Mouse (Mus musculus): ENCODE results near the gene Eif2b5. TPM values are rescaled to one million over a fixed set of nuclear protein-coding genes. Genes with fewer than 3 reads are reported as not detected.

Eif2b5 gene
- polyA plus RNA-seq, 1 experiment from 2014 or later = 76.0 TPM

GRCm38 (mm10) chr16:20530941-20531340 lies 32.3 kb downstream of the Eif2b5 start:
- no peak for DNase-seq (ENCODE audit: low spot score)
- Histone ChIP-seq H3K9ac (ENCODE audit: low read depth, low read length) (no peak overlapping the region), H3K4me2 (ENCODE audit: low read length) (no peak overlapping the region), H3K27ac (no peak overlapping the region), H3K4me1 (replicated peaks; ENCODE audit: insufficient read depth, low read length) (no peaks in the 10 kb centered on the region), H3K27me3 (ENCODE audit: insufficient read depth, low read length) (no peaks in the 10 kb centered on the region), H3K4me3 (replicated peaks; ENCODE audit: low read depth, low read length) (no peak overlapping the region), H3K9me3 (replicated peaks; ENCODE audit: low read length) (no peaks in the 10 kb centered on the region), H3K36me3 (ENCODE audit: insufficient read depth, low read length) (peaks cover 50% of the 10 kb centered on the region)
- 94% methylated on average over 20 of the region's 20 CpGs for WGBS
- TF ChIP-seq CTCF (IDR thresholded peaks at IDR 0.05; ENCODE audit: low read depth) = no peak
- ATAC-seq (replicated peaks; ENCODE audit: low FRiP score, low read depth) = no peak

- Histone ChIP-seq H3K4me1 (replicated peaks; ENCODE audit: insufficient read depth, low read length) (peaks cover 11% of the 10 kb centered on the region), H3K9ac (ENCODE audit: low read depth, low read length) (no peak overlapping the region), H3K27ac (no peak overlapping the region), H3K4me2 (ENCODE audit: low read length) (no peak overlapping the region; the same call in 1 of the 2 replicates), H3K9me3 (replicated peaks; ENCODE audit: low read length) (no peaks in the 10 kb centered on the region), H3K4me3 (replicated peaks; ENCODE audit: low read depth, low read length) (no peak overlapping the region), H3K27me3 (ENCODE audit: insufficient read depth, low read length) (no peaks in the 10 kb centered on the region), H3K36me3 (ENCODE audit: insufficient read depth, low read length) (peaks cover 32% of the 10 kb centered on the region)
- DNase-seq (ENCODE audit: low spot score) = no peak
- no peak for ATAC-seq (replicated peaks; ENCODE audit: low FRiP score, low read depth)
- TF ChIP-seq CTCF (IDR thresholded peaks at IDR 0.05; ENCODE audit: low read depth) = no peak
- 42% methylated on average over 10 of the region's 10 CpGs for WGBS
These were observed 36.1 kb downstream of the Eif2b5 start for GRCm38 (mm10) chr16:20534617-20535295.

- DNase-seq (ENCODE audit: low spot score) = peak; percentile 99
- ATAC-seq (replicated peaks; ENCODE audit: low FRiP score, low read depth) = peak; percentile 96
- peak within 1 kb of the TSS; percentile 70 for H3K4me3 ChIP-seq (replicated peaks; ENCODE audit: low read depth, low read length)
- WGBS = under 1% methylated on average over 50 of the region's 52 CpGs
- H3K9ac ChIP-seq (ENCODE audit: low read depth, low read length) = peak within 1 kb of the TSS; percentile 89
- H3K36me3 ChIP-seq (ENCODE audit: insufficient read depth, low read length) = peaks cover 33% of the 10 kb centered on the region
- no peaks in the 10 kb centered on the region for H3K27me3 ChIP-seq (ENCODE audit: insufficient read depth, low read length)
- H3K4me1 ChIP-seq (replicated peaks; ENCODE audit: insufficient read depth, low read length) = peaks cover 11% of the 10 kb centered on the region
- no peak for TF ChIP-seq CTCF (IDR thresholded peaks at IDR 0.05; ENCODE audit: low read depth)
- peak within 1 kb of the TSS; percentile 80 for H3K4me2 ChIP-seq (ENCODE audit: low read length)
- peak within 1 kb of the TSS; percentile 81 for H3K27ac ChIP-seq
- H3K9me3 ChIP-seq (replicated peaks; ENCODE audit: low read length) = no peaks in the 10 kb centered on the region
These were observed 36.9 kb downstream of the Eif2b5 start, which contains the start of gene Ap2m1 for GRCm38 (mm10) chr16:20535296-20536080. Gene Ap2m1 (plus strand): TSS chr16:20535478.

- Histone ChIP-seq H3K4me3 (replicated peaks; ENCODE audit: low read depth, low read length) (peak overlapping the region; percentile 70), H3K4me2 (ENCODE audit: low read length) (peak overlapping the region; percentile 80), H3K27me3 (ENCODE audit: insufficient read depth, low read length) (no peaks in the 10 kb centered on the region), H3K36me3 (ENCODE audit: insufficient read depth, low read length) (peaks cover 29% of the 10 kb centered on the region), H3K9ac (ENCODE audit: low read depth, low read length) (peak overlapping the region; percentile 89), H3K27ac (peak overlapping the region; percentile 81), H3K4me1 (replicated peaks; ENCODE audit: insufficient read depth, low read length) (peaks cover 11% of the 10 kb centered on the region), H3K9me3 (replicated peaks; ENCODE audit: low read length) (no peaks in the 10 kb centered on the region)
- DNase-seq (ENCODE audit: low spot score) (no peak), ATAC-seq (replicated peaks; ENCODE audit: low FRiP score, low read depth) (no peak)
- WGBS = 31% methylated on average over 9 of the region's 9 CpGs
- TF ChIP-seq CTCF (IDR thresholded peaks at IDR 0.05; ENCODE audit: low read depth) = no peak
These were observed 37.6 kb downstream of the Eif2b5 start for GRCm38 (mm10) chr16:20536081-20536665.

GRCm38 (mm10) chr16:20537071-20537471 lies 38.5 kb downstream of the Eif2b5 start:
- H3K4me1 ChIP-seq (replicated peaks; ENCODE audit: insufficient read depth, low read length) = peaks cover 11% of the 10 kb centered on the region
- H3K27ac ChIP-seq = peak overlapping the region; percentile 78
- peak; percentile 27; the same call in 1 of the 2 replicates for TF ChIP-seq CTCF (IDR thresholded peaks at IDR 0.05; ENCODE audit: low read depth)
- H3K27me3 ChIP-seq (ENCODE audit: insufficient read depth, low read length) = no peaks in the 10 kb centered on the region
- H3K4me3 ChIP-seq (replicated peaks; ENCODE audit: low read depth, low read length) = peak overlapping the region; percentile 70
- WGBS = 17% methylated on average over 5 of the region's 5 CpGs
- ATAC-seq (replicated peaks; ENCODE audit: low FRiP score, low read depth) (peak; percentile 69; the same call in 1 of the 2 replicates), DNase-seq (ENCODE audit: low spot score) (peak; percentile 69)
- no peaks in the 10 kb centered on the region for H3K9me3 ChIP-seq (replicated peaks; ENCODE audit: low read length)
- H3K36me3 ChIP-seq (ENCODE audit: insufficient read depth, low read length) = peaks cover 32% of the 10 kb centered on the region
- H3K4me2 ChIP-seq (ENCODE audit: low read length) = peak overlapping the region; percentile 80
- peak overlapping the region; percentile 44 for H3K9ac ChIP-seq (ENCODE audit: low read depth, low read length)
